Mouse (Mus musculus): ENCODE data around the gene Dach2. TPM values are rescaled to one million over a fixed set of nuclear protein-coding genes. Genes with fewer than 3 reads are reported as not detected.

The Dach2 gene
- polyA plus RNA-seq, 1 experiment from 2014 or later = 1.3 TPM

DNA sequence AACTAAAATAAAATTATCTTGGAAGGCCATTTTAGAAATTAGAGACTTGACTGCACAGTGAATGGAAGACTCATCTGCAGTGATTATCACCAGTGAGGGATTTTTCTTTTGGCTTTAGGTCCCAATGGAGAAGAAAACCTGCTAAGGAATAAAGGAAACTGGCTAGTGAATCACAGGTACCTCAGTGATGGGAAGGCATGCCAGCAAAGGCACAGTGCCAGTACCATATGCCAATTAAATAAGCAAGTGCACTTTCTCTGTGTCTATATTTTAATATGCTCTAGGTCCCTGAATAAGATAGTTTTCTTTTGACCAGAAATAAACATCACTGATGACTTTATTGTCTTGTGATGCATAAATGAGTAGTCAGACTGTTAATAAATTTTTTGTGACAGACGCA is 184.8 kb downstream of the Dach2 start:
- Histone ChIP-seq H3K36me3 (ENCODE audit: control insufficient read depth, insufficient read depth) (no peaks in the 10 kb centered on the region), H3K4me1 (ENCODE audit: control insufficient read depth, insufficient read depth, low read length) (no peaks in the 10 kb centered on the region), H3K9me3 (replicated peaks; ENCODE audit: control insufficient read depth, low read length) (no peaks in the 10 kb centered on the region), H3K27ac (ENCODE audit: low read length) (no peak overlapping the region), H3K4me3 (ENCODE audit: low read length) (no peak overlapping the region), H3K9ac (ENCODE audit: low read length) (no peak overlapping the region), H3K27me3 (ENCODE audit: control insufficient read depth, insufficient read depth, low read length) (no peaks in the 10 kb centered on the region), H3K4me2 (ENCODE audit: low read depth, low read length) (no peak overlapping the region)
- WGBS = 76% methylated on average over 1 of the region's 1 CpGs
- ATAC-seq (replicated peaks; ENCODE audit: extremely low read depth, insufficient read depth, low FRiP score) = no peak

DNA sequence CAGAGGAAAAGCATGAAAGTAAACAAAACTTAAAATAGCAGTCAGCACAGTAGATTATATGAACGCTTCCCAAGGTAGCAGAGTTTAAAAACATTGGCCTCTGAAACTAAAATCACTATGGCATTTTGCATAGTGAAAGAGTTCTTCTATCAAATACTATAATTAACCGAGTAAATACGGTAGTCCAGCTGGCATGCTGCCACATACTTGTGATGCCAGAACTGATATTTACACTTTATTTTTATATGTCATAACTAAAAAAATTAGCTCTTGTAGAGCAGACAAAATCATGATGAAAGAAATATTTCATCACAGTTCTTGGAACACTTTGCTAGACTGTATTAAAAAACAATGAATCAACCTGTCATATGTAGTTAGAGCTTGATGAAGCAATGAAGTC is 247.8 kb downstream of the Dach2 start:
- WGBS = 49% methylated on average over 3 of the region's 3 CpGs
- H3K4me2 ChIP-seq (ENCODE audit: low read depth, low read length) = no peak overlapping the region
- H3K4me1 ChIP-seq (ENCODE audit: control insufficient read depth, insufficient read depth, low read length) = no peaks in the 10 kb centered on the region
- no peaks in the 10 kb centered on the region for H3K9me3 ChIP-seq (replicated peaks; ENCODE audit: control insufficient read depth, low read length)
- no peak for ATAC-seq (replicated peaks; ENCODE audit: extremely low read depth, insufficient read depth, low FRiP score)
- H3K9ac ChIP-seq (ENCODE audit: low read length) = no peak overlapping the region
- H3K4me3 ChIP-seq (ENCODE audit: low read length) = no peak overlapping the region
- no peak overlapping the region for H3K27ac ChIP-seq (ENCODE audit: low read length)
- H3K27me3 ChIP-seq (ENCODE audit: control insufficient read depth, insufficient read depth, low read length) = no peaks in the 10 kb centered on the region
- no peaks in the 10 kb centered on the region for H3K36me3 ChIP-seq (ENCODE audit: control insufficient read depth, insufficient read depth)

DNA sequence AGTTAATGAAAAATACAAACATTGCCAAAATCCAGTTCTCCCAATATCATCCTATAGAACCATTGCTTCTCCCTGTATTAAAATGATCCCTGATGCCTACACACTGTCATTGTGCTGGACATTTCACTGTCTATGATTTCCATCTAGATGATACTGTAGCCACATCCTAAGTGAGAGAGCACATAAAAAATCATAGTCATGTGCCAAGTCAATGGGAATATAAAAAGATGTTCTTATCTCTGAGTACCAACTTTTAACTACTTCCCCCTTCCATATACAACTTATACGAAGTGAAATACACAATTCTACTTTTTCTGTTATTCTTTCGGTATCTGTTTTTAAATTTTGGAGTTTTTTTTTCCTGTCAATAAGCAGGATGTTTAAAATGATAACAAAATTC is 266.6 kb downstream of the Dach2 start:
- Histone ChIP-seq H3K4me3 (ENCODE audit: low read length) (no peak overlapping the region), H3K4me2 (ENCODE audit: low read depth, low read length) (no peak overlapping the region), H3K9ac (ENCODE audit: low read length) (no peak overlapping the region), H3K27ac (ENCODE audit: low read length) (no peak overlapping the region), H3K36me3 (ENCODE audit: control insufficient read depth, insufficient read depth) (no peaks in the 10 kb centered on the region), H3K27me3 (ENCODE audit: control insufficient read depth, insufficient read depth, low read length) (no peaks in the 10 kb centered on the region), H3K4me1 (ENCODE audit: control insufficient read depth, insufficient read depth, low read length) (no peaks in the 10 kb centered on the region), H3K9me3 (replicated peaks; ENCODE audit: control insufficient read depth, low read length) (no peaks in the 10 kb centered on the region)
- ATAC-seq (replicated peaks; ENCODE audit: extremely low read depth, insufficient read depth, low FRiP score) = no peak
- 56% methylated on average over 2 of the region's 2 CpGs for WGBS

DNA sequence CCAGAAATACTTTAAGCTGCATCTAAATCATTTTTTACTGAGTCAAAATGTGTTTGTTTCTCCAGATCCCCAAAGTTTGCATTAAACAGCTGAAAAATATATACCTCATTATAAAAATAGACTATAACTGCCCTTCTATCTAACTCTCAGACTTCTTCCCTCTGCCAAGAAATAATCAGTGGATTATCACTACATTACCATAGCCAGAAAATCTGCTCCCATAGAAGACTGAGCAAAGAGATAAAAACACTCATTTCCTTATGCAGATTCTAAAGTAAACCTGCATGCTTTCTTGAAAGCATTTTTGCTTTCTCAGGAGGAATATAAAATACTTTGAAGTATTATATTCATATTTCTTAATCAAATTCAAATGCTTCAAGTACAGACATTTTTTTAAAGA is 368.8 kb downstream of the Dach2 start:
- Histone ChIP-seq H3K4me1 (ENCODE audit: control insufficient read depth, insufficient read depth, low read length) (no peaks in the 10 kb centered on the region), H3K27ac (ENCODE audit: low read length) (no peak overlapping the region), H3K9me3 (replicated peaks; ENCODE audit: control insufficient read depth, low read length) (no peaks in the 10 kb centered on the region), H3K9ac (ENCODE audit: low read length) (no peak overlapping the region), H3K4me2 (ENCODE audit: low read depth, low read length) (no peak overlapping the region), H3K27me3 (ENCODE audit: control insufficient read depth, insufficient read depth, low read length) (no peaks in the 10 kb centered on the region), H3K36me3 (ENCODE audit: control insufficient read depth, insufficient read depth) (no peaks in the 10 kb centered on the region), H3K4me3 (ENCODE audit: low read length) (no peak overlapping the region)
- ATAC-seq (replicated peaks; ENCODE audit: extremely low read depth, insufficient read depth, low FRiP score) = no peak

DNA sequence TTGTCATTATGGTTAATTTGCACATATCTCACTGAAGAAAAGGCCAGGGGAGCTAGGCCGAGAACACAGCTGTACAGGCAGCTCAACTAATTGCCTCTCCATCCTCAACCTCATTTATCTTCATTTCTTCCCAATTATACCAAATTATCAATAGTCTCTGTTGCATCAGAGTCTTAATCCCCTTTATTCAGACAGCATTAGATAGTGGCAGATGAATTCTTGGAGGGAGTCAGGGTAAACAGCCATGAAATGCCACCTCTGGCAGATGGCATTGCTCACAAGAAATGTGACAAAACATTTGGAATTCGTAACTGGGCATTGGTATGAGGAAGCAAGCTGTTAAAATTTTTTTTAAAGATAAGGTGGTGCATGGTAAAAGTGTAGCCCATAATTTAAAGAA is 389.9 kb downstream of the Dach2 start:
- Histone ChIP-seq H3K4me2 (ENCODE audit: low read depth, low read length) (no peak overlapping the region), H3K36me3 (ENCODE audit: control insufficient read depth, insufficient read depth) (no peaks in the 10 kb centered on the region), H3K4me3 (ENCODE audit: low read length) (no peak overlapping the region), H3K27me3 (ENCODE audit: control insufficient read depth, insufficient read depth, low read length) (no peaks in the 10 kb centered on the region), H3K9ac (ENCODE audit: low read length) (no peak overlapping the region), H3K27ac (ENCODE audit: low read length) (no peak overlapping the region), H3K4me1 (ENCODE audit: control insufficient read depth, insufficient read depth, low read length) (no peaks in the 10 kb centered on the region), H3K9me3 (replicated peaks; ENCODE audit: control insufficient read depth, low read length) (no peaks in the 10 kb centered on the region)
- ATAC-seq (replicated peaks; ENCODE audit: extremely low read depth, insufficient read depth, low FRiP score) = no peak
- 64% methylated on average over 2 of the region's 2 CpGs for WGBS

DNA sequence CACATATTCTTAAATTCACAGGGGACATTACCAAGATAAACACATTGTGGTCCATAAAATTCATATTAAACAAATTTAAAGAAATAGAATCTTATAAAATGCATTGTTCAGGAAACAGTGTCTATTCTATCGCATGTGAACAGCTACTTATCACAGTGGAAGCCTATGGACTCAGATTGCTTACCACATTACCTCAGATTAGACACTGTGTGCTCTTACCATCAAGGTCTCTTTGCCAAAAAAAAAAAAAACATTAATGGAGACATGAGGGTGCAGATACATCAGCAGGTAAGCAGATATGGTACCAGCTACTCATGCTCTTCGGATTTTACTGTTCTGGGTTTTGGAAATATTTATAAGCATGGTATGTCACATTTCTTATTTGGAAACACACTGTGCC is 415.1 kb downstream of the Dach2 start:
- Histone ChIP-seq H3K36me3 (ENCODE audit: control insufficient read depth, insufficient read depth) (no peaks in the 10 kb centered on the region), H3K4me1 (ENCODE audit: control insufficient read depth, insufficient read depth, low read length) (no peaks in the 10 kb centered on the region), H3K4me3 (ENCODE audit: low read length) (no peak overlapping the region), H3K4me2 (ENCODE audit: low read depth, low read length) (no peak overlapping the region), H3K27ac (ENCODE audit: low read length) (no peak overlapping the region), H3K9ac (ENCODE audit: low read length) (no peak overlapping the region), H3K9me3 (replicated peaks; ENCODE audit: control insufficient read depth, low read length) (no peaks in the 10 kb centered on the region), H3K27me3 (ENCODE audit: control insufficient read depth, insufficient read depth, low read length) (no peaks in the 10 kb centered on the region)
- 69% methylated on average over 2 of the region's 2 CpGs for WGBS
- ATAC-seq (replicated peaks; ENCODE audit: extremely low read depth, insufficient read depth, low FRiP score) = no peak

DNA sequence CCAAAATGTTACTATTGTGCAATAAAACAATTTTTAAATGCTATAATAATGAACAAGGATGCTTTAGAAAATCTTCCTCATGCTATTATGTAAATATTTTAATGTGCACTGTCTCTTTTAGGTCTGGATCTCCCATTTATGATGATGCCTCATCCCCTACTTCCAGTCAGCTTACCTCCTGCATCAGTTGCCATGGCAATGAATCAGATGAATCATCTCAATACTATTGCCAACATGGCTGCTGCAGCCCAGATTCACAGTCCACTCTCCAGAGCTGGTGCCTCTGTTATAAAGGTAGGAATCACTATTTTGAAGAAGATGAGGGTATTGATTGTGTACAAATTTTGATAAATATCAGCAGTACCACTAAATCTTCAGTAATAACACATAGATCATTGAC is 426.8 kb downstream of the Dach2 start:
- H3K27ac ChIP-seq (ENCODE audit: low read length) = no peak overlapping the region
- H3K4me2 ChIP-seq (ENCODE audit: low read depth, low read length) = no peak overlapping the region
- H3K36me3 ChIP-seq (ENCODE audit: control insufficient read depth, insufficient read depth) = no peaks in the 10 kb centered on the region
- H3K4me1 ChIP-seq (ENCODE audit: control insufficient read depth, insufficient read depth, low read length) = no peaks in the 10 kb centered on the region
- no peak for ATAC-seq (replicated peaks; ENCODE audit: extremely low read depth, insufficient read depth, low FRiP score)
- H3K27me3 ChIP-seq (ENCODE audit: control insufficient read depth, insufficient read depth, low read length) = no peaks in the 10 kb centered on the region
- no peaks in the 10 kb centered on the region for H3K9me3 ChIP-seq (replicated peaks; ENCODE audit: control insufficient read depth, low read length)
- no peak overlapping the region for H3K9ac ChIP-seq (ENCODE audit: low read length)
- no peak overlapping the region for H3K4me3 ChIP-seq (ENCODE audit: low read length)

DNA sequence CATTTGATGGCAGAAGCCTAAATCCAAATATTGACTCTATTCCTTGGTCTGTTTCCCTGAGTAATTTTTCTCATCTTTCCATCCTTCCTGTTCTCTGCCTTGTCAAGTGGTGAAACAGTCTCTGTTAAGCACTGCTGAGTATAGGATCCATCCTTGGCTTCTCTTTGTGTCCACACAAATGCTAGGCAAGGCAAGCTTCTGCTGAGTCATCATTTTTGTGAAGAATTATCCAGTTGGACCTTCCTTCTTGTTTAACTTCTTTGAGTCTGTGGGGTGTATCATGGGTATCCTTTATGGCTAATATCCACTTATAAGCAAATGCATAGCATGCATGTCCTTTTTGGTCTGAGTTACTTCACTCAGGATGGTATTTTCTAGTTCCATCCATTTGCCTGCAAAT is 449.8 kb downstream of the Dach2 start:
- H3K27me3 ChIP-seq (ENCODE audit: control insufficient read depth, insufficient read depth, low read length) = no peaks in the 10 kb centered on the region
- H3K27ac ChIP-seq (ENCODE audit: low read length) = no peak overlapping the region
- no peaks in the 10 kb centered on the region for H3K9me3 ChIP-seq (replicated peaks; ENCODE audit: control insufficient read depth, low read length)
- no peaks in the 10 kb centered on the region for H3K36me3 ChIP-seq (ENCODE audit: control insufficient read depth, insufficient read depth)
- H3K4me1 ChIP-seq (ENCODE audit: control insufficient read depth, insufficient read depth, low read length) = no peaks in the 10 kb centered on the region
- ATAC-seq (replicated peaks; ENCODE audit: extremely low read depth, insufficient read depth, low FRiP score) = no peak
- H3K4me2 ChIP-seq (ENCODE audit: low read depth, low read length) = no peak overlapping the region
- no peak overlapping the region for H3K9ac ChIP-seq (ENCODE audit: low read length)
- no peak overlapping the region for H3K4me3 ChIP-seq (ENCODE audit: low read length)

DNA sequence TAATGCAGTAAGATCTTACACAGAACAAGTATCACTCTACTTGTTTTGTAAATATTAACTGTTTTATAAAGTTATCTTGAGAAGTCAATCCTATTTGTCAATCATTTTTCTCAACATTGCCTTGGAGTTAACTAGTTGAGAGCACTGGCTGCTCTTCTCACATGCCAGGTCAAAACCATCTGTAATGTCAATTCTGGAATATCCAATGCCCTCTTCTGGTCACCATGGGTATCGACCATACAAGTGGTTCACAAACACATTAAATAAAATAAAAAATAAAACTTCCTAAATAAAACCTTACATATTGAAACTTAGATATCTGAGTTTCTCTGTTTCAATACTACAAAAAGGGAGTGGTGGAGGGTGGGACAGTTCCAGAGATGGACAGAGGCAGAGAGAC is 495.0 kb downstream of the Dach2 start:
- WGBS = 39% methylated on average over 1 of the region's 1 CpGs
- H3K4me2 ChIP-seq (ENCODE audit: low read depth, low read length) = no peak overlapping the region
- no peak overlapping the region for H3K27ac ChIP-seq (ENCODE audit: low read length)
- H3K4me3 ChIP-seq (ENCODE audit: low read length) = no peak overlapping the region
- no peaks in the 10 kb centered on the region for H3K27me3 ChIP-seq (ENCODE audit: control insufficient read depth, insufficient read depth, low read length)
- no peaks in the 10 kb centered on the region for H3K4me1 ChIP-seq (ENCODE audit: control insufficient read depth, insufficient read depth, low read length)
- no peak overlapping the region for H3K9ac ChIP-seq (ENCODE audit: low read length)
- ATAC-seq (replicated peaks; ENCODE audit: extremely low read depth, insufficient read depth, low FRiP score) = no peak
- no peaks in the 10 kb centered on the region for H3K36me3 ChIP-seq (ENCODE audit: control insufficient read depth, insufficient read depth)
- H3K9me3 ChIP-seq (replicated peaks; ENCODE audit: control insufficient read depth, low read length) = no peaks in the 10 kb centered on the region

DNA sequence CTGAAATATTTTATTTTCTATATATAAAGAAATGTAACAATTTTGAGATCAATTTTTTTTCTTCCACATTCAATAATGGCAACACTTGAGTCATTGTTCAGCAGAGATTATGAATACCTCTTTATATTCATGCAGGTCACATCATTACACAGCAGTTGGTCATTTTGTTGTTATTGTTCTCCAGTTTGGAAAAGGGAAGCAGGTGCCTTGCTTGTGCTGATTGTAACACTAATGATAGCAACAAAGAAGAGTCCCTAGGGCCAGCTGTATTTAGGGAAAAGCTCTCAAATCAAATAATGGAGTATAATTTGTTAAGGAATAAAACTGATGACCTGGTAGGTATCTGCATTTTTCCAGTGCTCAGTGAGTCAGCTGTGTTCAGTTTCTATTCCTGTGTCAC is 513.1 kb downstream of the Dach2 start:
- H3K4me1 ChIP-seq (ENCODE audit: control insufficient read depth, insufficient read depth, low read length) = no peaks in the 10 kb centered on the region
- no peaks in the 10 kb centered on the region for H3K27me3 ChIP-seq (ENCODE audit: control insufficient read depth, insufficient read depth, low read length)
- H3K9me3 ChIP-seq (replicated peaks; ENCODE audit: control insufficient read depth, low read length) = no peaks in the 10 kb centered on the region
- no peak for ATAC-seq (replicated peaks; ENCODE audit: extremely low read depth, insufficient read depth, low FRiP score)
- no peaks in the 10 kb centered on the region for H3K36me3 ChIP-seq (ENCODE audit: control insufficient read depth, insufficient read depth)
- H3K4me3 ChIP-seq (ENCODE audit: low read length) = no peak overlapping the region
- no peak overlapping the region for H3K9ac ChIP-seq (ENCODE audit: low read length)
- H3K4me2 ChIP-seq (ENCODE audit: low read depth, low read length) = no peak overlapping the region
- H3K27ac ChIP-seq (ENCODE audit: low read length) = no peak overlapping the region
